Mouse (Mus musculus): ENCODE data around the gene Tbr1. TPM values are rescaled to one million over a fixed set of nuclear protein-coding genes. Genes with fewer than 3 reads are reported as not detected.

Tbr1 gene
- polyA plus RNA-seq (2015; fragmentation: Illumina TruSeq; extraction: RNeasy Lipid Tissue Mini Kit (QIAGEN cat#74804); ENCODE audit: insufficient read depth, low replicate concordance) = not detected

DNA sequence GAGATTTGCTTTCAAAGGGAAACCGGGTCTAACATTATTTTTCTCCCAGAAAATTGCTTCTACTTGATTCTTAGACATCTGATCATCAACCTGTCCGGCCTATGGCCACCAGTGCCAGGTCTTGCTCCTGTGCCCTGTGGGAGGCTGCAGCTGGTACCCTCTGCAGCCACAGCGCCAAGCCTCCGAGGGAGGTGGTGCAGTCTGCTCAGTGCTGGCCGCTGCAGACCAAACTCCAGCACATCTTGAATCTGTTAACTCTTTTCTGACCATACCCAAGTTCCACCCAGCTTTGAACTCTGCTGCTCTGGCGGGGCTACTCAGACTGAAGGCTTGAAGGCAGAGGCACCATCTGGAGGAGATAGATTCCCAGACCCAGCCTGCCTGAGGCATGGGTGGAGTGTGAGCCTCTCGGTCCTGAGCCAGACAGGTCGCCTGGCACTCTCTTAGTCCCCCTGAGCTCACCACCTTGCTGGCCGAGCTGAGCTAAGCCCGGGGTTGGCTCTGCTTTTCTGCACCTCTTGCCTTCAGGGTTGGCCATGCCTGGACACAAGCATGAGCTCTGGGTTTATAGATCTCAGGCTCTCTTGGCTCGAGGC, at the start of gene Tbr1:
TSS of gene Tbr1 (plus strand) at position 275 of the 596 bp plus-strand sequence.

Other genes with a start within 250 kb of the Tbr1 start
- gene Tank, start 224.3 kb upstream of the Tbr1 start, polyA plus RNA-seq (2015; fragmentation: Illumina TruSeq; extraction: RNeasy Lipid Tissue Mini Kit (QIAGEN cat#74804); ENCODE audit: insufficient read depth, low replicate concordance) = 171 TPM
- 142 TPM for gene Psmd14, start 91.2 kb upstream of the Tbr1 start, polyA plus RNA-seq (2015; fragmentation: Illumina TruSeq; extraction: RNeasy Lipid Tissue Mini Kit (QIAGEN cat#74804); ENCODE audit: insufficient read depth, low replicate concordance)
- gene Slc4a10, start 243.5 kb downstream of the Tbr1 start, polyA plus RNA-seq (2015; fragmentation: Illumina TruSeq; extraction: RNeasy Lipid Tissue Mini Kit (QIAGEN cat#74804); ENCODE audit: insufficient read depth, low replicate concordance) = not detected

Measured in spleen, adult 10 weeks (tissue).